Mouse (Mus musculus): ENCODE measurements around the gene Nap1l1. TPM values are rescaled to one million over a fixed set of nuclear protein-coding genes. Genes with fewer than 3 reads are reported as not detected.

Gene Nap1l1
- total and polyA plus RNA-seq, 3 experiments: 199 to 541 (median 370) TPM

- no peaks in the 10 kb centered on the region for H3K9me3 ChIP-seq (replicated peaks)
- peaks cover 6% of the 10 kb centered on the region for H3K27me3 ChIP-seq (ENCODE audit: insufficient read depth, low read length)
- peaks cover 48% of the 10 kb centered on the region for H3K4me1 ChIP-seq (ENCODE audit: insufficient read depth, low read depth, low read length)
- TF ChIP-seq TAL1 (conservative IDR thresholded peaks at IDR 0.05; ENCODE audit: low read depth, low read length) (no peak), CTCF (IDR thresholded peaks at IDR 0.05; ENCODE audit: low read depth, low read length) (no peak), GATA2 (IDR thresholded peaks at IDR 0.05; ENCODE audit: borderline replicate concordance, low read depth, low read length) (no peak), POLR2AphosphoS5 (IDR thresholded peaks at IDR 0.05; ENCODE audit: insufficient replicate concordance, low read depth, low read length) (no peak), GATA1 (IDR thresholded peaks at IDR 0.05; ENCODE audit: borderline replicate concordance, low read length) (no peak)
- H3K36me3 ChIP-seq (replicated peaks): peaks cover 7% of the 10 kb centered on the region
- no peak for ATAC-seq (ENCODE audit: extremely low read depth, insufficient number of reproducible peaks, low FRiP score, poor library complexity, severe bottlenecking)
- DNase-seq (ENCODE audit: low spot score): no peak
- no peak overlapping the region for H3K4me3 ChIP-seq (ENCODE audit: low read depth, low read length)
These were observed 37.8 kb downstream of the Nap1l1 start for GRCm38 (mm10) chr10:111510798-111511197.

DNA sequence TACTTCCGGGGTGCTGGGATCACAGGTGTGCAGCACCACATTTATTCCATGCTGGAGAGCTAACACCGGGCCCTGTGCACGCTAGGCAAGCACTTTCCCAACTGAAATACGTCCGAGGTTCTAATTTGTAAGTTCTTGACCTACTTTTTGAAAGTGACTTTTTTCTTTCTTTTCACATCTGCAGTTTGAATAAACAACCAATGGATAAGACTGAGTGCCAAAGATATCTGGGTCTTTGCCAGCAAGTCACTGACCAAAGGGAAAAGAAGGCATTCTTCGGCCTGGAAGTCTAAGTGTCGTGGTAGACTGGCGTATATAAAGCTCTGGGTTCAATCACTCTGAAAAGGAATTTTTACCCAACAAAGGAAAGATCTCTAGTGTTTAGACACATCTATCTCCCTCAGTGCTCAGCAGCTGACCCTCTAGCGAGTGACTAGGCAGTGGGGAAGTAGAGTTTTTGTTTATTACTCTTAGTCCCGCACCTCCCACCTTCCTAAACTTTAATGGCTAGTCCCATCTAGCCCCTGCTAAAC, 39.1 kb downstream of the Nap1l1 start:
- Histone ChIP-seq H3K27me3 (ENCODE audit: insufficient read depth, low read length) (peaks cover 15% of the 10 kb centered on the region), H3K4me1 (ENCODE audit: insufficient read depth, low read depth, low read length) (peaks cover 52% of the 10 kb centered on the region), H3K36me3 (replicated peaks) (peaks cover 7% of the 10 kb centered on the region), H3K4me3 (ENCODE audit: low read depth, low read length) (no peak overlapping the region), H3K9me3 (replicated peaks) (no peaks in the 10 kb centered on the region)
- DNase-seq (ENCODE audit: low spot score): no peak
- no peak for ATAC-seq (ENCODE audit: extremely low read depth, insufficient number of reproducible peaks, low FRiP score, poor library complexity, severe bottlenecking)
- TF ChIP-seq GATA1 (IDR thresholded peaks at IDR 0.05; ENCODE audit: borderline replicate concordance, low read length): no peak
- no peak for TF ChIP-seq TAL1 (conservative IDR thresholded peaks at IDR 0.05; ENCODE audit: low read depth, low read length)
- no peak for TF ChIP-seq POLR2AphosphoS5 (IDR thresholded peaks at IDR 0.05; ENCODE audit: insufficient replicate concordance, low read depth, low read length)
- TF ChIP-seq GATA2 (IDR thresholded peaks at IDR 0.05; ENCODE audit: borderline replicate concordance, low read depth, low read length): no peak
- no peak for TF ChIP-seq CTCF (IDR thresholded peaks at IDR 0.05; ENCODE audit: low read depth, low read length)

DNA sequence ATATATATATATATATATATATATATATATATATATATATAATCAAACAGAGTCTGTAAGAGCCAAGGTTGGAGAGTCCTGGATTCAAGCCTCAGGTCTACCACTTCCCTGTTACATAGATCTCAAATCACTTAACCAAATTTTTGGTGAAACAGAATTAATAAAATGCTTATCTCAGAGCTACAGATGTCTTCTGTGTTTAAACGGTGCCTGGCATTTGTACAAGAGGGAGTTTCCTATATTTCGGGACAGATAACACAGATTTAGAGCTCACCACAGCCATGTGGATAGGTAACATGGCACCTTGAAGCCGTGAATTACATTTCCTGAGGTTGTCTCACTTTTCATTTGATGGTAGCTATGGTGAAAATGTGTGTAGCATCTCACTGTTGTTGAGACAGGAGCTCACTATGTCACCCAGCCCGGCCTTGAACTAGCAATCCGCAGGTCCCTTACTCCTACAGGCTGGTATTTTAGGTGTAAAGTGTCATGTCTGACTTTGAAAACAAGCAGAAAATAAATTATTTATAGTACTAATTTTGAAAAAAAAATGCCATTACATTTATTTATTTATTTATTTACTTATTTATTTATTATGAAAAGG, 41.4 kb downstream of the Nap1l1 start:
- no peak overlapping the region for H3K4me3 ChIP-seq (ENCODE audit: low read depth, low read length)
- peaks cover 36% of the 10 kb centered on the region for H3K4me1 ChIP-seq (ENCODE audit: insufficient read depth, low read depth, low read length)
- no peaks in the 10 kb centered on the region for H3K9me3 ChIP-seq (replicated peaks)
- peak; percentile 31; the same call in 1 of the 2 replicates for ATAC-seq (ENCODE audit: extremely low read depth, insufficient number of reproducible peaks, low FRiP score, poor library complexity, severe bottlenecking)
- peaks cover 27% of the 10 kb centered on the region for H3K27me3 ChIP-seq (ENCODE audit: insufficient read depth, low read length)
- TF ChIP-seq GATA1 (IDR thresholded peaks at IDR 0.05; ENCODE audit: borderline replicate concordance, low read length) (no peak), TAL1 (conservative IDR thresholded peaks at IDR 0.05; ENCODE audit: low read depth, low read length) (peak; percentile 51)
- H3K36me3 ChIP-seq (replicated peaks): peaks cover 4% of the 10 kb centered on the region
- no peak for DNase-seq (ENCODE audit: low spot score)

DNA sequence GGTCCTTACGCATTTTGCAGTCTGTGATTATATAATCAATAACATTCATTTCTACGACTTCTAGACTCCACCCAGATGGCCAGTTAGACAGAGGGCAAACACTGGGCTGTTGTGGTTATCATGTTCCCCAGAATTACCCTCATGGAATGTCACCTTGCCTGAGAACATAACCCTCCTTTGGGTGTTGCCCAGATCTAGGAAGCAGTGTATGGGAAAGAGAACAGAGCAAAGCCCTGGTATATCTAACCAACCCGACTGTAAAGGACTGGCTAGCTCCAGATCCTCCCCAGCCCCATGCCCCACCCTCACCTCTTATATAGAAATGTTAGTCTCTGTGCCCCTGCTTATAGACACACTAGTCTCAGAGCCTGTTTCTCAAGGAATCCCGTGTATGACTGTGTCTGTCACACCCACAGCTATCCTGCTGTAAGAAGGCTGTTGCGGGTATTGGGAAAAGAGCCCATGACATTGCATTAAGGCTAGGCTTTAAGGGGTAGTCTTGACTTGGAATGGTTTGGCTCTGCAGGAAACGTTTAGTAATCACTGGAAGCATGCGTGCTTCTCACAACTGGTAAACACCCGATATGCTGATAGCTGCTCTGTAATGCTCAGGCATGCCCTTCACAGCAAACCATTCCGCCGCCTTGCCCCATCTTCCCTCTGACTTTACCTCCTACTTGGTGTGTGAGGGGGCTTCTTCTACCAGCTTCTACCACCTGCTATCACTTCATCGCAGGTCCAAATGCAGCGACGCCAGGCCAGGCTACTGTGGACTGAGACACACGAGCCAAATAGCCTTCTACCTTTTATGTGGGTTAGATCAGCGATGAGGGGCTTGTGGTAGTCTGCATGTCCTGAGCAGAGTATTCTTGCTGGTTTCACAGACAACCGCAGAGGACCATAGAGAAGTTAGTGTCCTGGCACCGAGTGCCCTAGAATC, 42.3 kb downstream of the Nap1l1 start:
- no peaks in the 10 kb centered on the region for H3K36me3 ChIP-seq (replicated peaks)
- H3K27me3 ChIP-seq (ENCODE audit: insufficient read depth, low read length): peaks cover 34% of the 10 kb centered on the region
- no peaks in the 10 kb centered on the region for H3K9me3 ChIP-seq (replicated peaks)
- no peak for ATAC-seq (ENCODE audit: extremely low read depth, insufficient number of reproducible peaks, low FRiP score, poor library complexity, severe bottlenecking)
- DNase-seq (ENCODE audit: low spot score): no peak
- peaks cover 31% of the 10 kb centered on the region for H3K4me1 ChIP-seq (ENCODE audit: insufficient read depth, low read depth, low read length)
- TF ChIP-seq CTCF (IDR thresholded peaks at IDR 0.05; ENCODE audit: low read depth, low read length) (no peak), GATA1 (IDR thresholded peaks at IDR 0.05; ENCODE audit: borderline replicate concordance, low read length) (no peak), TAL1 (conservative IDR thresholded peaks at IDR 0.05; ENCODE audit: low read depth, low read length) (no peak), GATA2 (IDR thresholded peaks at IDR 0.05; ENCODE audit: borderline replicate concordance, low read depth, low read length) (no peak), POLR2AphosphoS5 (IDR thresholded peaks at IDR 0.05; ENCODE audit: insufficient replicate concordance, low read depth, low read length) (no peak)
- no peak overlapping the region for H3K4me3 ChIP-seq (ENCODE audit: low read depth, low read length)

DNA sequence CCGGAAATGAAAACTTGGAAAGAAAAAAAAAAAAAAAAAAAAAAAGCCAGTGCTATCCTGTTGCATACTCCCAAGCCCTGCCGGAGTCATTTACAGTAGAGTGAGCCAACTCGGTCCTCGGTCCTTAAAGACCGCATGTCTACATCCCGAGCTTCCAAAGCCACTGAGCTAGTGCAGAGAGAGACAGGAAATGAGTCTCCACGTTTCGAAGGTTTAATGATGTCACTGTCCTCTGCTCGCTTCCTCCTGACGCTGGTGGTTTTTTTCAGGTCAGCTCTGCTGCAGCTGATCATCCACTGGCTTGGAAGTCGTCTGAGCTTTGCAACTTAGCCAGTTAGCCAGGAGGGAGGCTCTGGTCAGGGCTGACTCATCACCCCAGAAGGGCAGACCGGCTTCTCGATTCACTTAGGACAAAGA, 43.2 kb downstream of the Nap1l1 start:
- no peak for DNase-seq (ENCODE audit: low spot score)
- Histone ChIP-seq H3K9me3 (replicated peaks) (no peaks in the 10 kb centered on the region), H3K27me3 (ENCODE audit: insufficient read depth, low read length) (peaks cover 38% of the 10 kb centered on the region), H3K36me3 (replicated peaks) (no peaks in the 10 kb centered on the region), H3K4me3 (ENCODE audit: low read depth, low read length) (no peak overlapping the region), H3K4me1 (ENCODE audit: insufficient read depth, low read depth, low read length) (peaks cover 28% of the 10 kb centered on the region)
- TF ChIP-seq CTCF (IDR thresholded peaks at IDR 0.05; ENCODE audit: low read depth, low read length): no peak
- TF ChIP-seq TAL1 (conservative IDR thresholded peaks at IDR 0.05; ENCODE audit: low read depth, low read length): no peak
- peak; percentile 56; the same call in 1 of the 2 replicates for ATAC-seq (ENCODE audit: extremely low read depth, insufficient number of reproducible peaks, low FRiP score, poor library complexity, severe bottlenecking)

DNA sequence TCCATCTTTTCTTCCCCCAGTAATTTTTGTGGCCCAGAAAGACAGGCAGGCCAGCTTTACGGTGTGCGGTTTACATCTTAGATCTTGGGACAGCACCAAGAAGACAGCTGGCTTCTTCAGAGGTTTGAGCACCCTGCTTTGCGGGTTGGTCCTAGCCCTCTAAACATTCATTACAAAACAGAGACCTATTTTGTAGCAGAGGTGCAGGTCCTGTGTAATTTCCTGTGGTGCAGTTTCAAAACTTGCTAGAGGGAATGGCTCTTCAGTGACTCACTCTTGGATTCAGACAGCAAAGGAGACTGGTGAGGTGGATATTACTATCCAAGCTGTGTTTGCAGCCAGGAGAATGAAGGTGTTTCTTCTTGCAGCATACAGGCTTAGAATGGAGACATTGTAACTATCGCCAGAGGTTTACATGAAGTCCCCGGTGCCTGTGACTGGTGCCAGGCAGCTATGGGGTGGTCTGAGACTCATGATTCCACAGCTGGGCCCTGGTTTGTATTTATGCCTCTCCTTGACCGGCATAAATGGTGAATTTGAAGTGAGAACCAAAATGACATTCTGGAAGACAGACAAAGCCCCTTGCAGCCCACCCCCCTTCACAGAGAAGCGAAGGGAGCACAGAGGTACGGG, 43.9 kb downstream of the Nap1l1 start:
- Histone ChIP-seq H3K4me3 (ENCODE audit: low read depth, low read length) (no peak overlapping the region), H3K36me3 (replicated peaks) (no peaks in the 10 kb centered on the region), H3K9me3 (replicated peaks) (no peaks in the 10 kb centered on the region), H3K27me3 (ENCODE audit: insufficient read depth, low read length) (peaks cover 38% of the 10 kb centered on the region), H3K4me1 (ENCODE audit: insufficient read depth, low read depth, low read length) (peaks cover 28% of the 10 kb centered on the region)
- TF ChIP-seq CTCF (IDR thresholded peaks at IDR 0.05; ENCODE audit: low read depth, low read length) (no peak), GATA2 (IDR thresholded peaks at IDR 0.05; ENCODE audit: borderline replicate concordance, low read depth, low read length) (no peak), TAL1 (conservative IDR thresholded peaks at IDR 0.05; ENCODE audit: low read depth, low read length) (no peak), POLR2AphosphoS5 (IDR thresholded peaks at IDR 0.05; ENCODE audit: insufficient replicate concordance, low read depth, low read length) (no peak), GATA1 (IDR thresholded peaks at IDR 0.05; ENCODE audit: borderline replicate concordance, low read length) (no peak)
- ATAC-seq (ENCODE audit: extremely low read depth, insufficient number of reproducible peaks, low FRiP score, poor library complexity, severe bottlenecking): no peak
- DNase-seq (ENCODE audit: low spot score): no peak

All from G1E (cell line).